Mouse (Mus musculus) cerebral cortex, adult 2 months (tissue): ENCODE measurements around the gene Pet100.

Source experiments
- WGBS: fragments of 180-500 bp; shearing (Covaris S2); methylation state at CpG from one replicate; pipeline ENCODE4 v1.1.7; 2018; 5-methylcytosine and 5-hydroxymethylcytosine counted together

Pet100 gene

GRCm38 (mm10) chr8:3621199-3621970 is at the start of gene Pet100, which contains the start of gene Xab2:
Gene Pet100 (plus strand): TSS chr8:3621548.
Gene Xab2 (minus strand): TSS chr8:3621316.
- WGBS: under 1% methylated on average over 37 of the region's 37 CpGs

DNA sequence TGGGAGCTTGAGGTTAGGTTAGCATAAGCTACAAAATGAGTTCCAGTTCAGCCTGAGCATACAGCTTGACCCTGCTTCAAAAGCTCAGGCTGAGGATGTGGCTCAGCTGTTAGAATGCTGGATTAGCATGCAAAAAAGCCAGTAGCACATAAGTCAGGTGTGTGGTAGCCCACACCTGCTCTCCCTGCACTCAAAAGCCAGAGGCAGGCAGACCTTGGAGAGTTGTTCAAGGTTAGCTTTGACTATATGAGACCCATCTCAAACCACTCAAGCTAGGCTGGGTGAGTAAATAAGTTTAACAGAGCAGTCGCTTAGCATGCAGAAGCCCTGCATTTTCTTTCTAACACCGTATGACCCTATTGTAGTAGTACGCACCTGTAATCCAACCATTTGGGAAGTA is 46.8 kb upstream of the Pet100 start:
- 91% methylated on average over 3 of the region's 3 CpGs for WGBS

DNA sequence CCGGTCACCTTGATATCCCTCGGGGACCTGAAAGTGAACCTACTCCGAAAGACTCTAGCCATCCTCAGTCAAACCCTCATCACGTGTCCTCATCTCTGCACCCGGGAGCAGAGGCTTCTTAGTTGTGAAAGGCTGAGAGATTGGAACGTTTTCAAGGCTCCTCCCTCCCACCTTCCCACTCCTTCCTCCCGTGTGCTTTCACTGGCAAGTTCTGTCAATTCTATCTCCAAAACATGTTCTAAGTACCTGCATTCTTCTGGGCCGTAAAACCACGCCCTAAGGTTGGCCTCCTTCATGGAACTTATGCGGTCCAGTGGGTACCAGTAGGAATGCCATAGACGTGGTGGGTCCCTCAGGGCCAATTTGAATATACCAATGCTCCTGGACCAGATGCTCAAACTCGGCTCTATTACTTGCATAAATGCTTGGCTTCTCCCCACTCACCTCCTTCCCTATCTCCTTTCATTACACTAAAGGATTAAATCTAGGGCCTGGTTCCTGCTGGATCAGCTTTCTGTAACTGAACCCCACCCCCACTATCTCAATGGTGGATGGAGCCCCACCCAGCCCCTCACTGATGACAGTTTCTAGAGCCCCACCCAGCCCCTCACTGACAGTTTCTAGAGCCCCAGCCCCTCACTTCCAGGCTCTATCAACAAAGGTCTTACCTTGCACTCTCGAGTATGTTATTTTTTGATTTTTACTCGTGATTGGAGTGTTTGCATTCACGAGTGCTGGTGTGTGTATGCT is 45.0 kb upstream of the Pet100 start:
- WGBS: 74% methylated on average over 15 of the region's 15 CpGs

GRCm38 (mm10) chr8:3579390-3580364 is 41.7 kb upstream of the Pet100 start:
- WGBS: 83% methylated on average over 9 of the region's 9 CpGs

- 84% methylated on average over 3 of the region's 3 CpGs for WGBS
Measured at GRCm38 (mm10) chr8:3581961-3582360, 39.4 kb upstream of the Pet100 start.

DNA sequence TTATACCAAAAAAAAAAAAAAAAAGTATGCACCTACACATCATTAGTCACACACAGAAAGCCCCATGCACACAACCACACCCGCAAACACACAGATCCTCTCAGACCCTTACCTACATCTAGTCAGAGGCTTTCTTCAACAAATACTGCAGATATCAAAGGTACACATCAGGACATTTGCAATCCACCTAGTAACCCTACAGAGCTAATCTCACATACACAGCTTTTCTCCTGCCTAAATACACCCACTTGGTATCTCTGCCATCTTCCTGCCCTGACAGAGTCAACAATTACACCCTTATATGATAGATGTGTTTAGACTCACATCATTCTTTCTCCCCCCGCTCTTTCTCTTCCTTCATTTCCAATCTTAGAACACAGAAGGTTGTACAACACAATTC is 34.9 kb upstream of the Pet100 start:
- 90% methylated on average over 2 of the region's 2 CpGs for WGBS

DNA sequence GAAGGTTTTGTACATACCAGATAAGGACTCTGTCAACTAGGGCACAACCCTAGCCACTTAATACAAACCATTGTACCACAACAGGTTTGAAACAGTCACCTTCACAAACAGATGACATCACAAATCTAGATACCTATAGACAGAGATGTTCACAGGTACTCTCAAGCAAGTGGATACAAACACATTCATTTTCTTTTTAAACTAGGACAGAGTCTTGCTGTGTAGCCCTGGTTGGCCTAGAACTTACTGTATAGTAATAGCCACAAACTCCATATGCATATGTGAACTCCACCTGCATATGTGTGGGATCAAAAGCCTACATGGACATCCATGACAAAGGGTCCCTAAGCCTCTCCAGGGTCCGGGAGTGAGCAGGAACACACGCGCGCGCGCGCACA is 34.4 kb upstream of the Pet100 start, which contains the start of gene Camsap3:
TSS of gene Camsap3 (plus strand) at position 301 of the 398 bp plus-strand sequence.
- WGBS: 5% methylated on average over 7 of the region's 7 CpGs

- WGBS: under 1% methylated on average over 73 of the region's 77 CpGs
Measured at GRCm38 (mm10) chr8:3587391-3588257, 33.7 kb upstream of the Pet100 start.

GRCm38 (mm10) chr8:3588258-3588633 is 33.1 kb upstream of the Pet100 start:
- 16% methylated on average over 11 of the region's 11 CpGs for WGBS

- 50% methylated on average over 3 of the region's 3 CpGs for WGBS
Measured at GRCm38 (mm10) chr8:3593470-3593869, 27.9 kb upstream of the Pet100 start.

DNA sequence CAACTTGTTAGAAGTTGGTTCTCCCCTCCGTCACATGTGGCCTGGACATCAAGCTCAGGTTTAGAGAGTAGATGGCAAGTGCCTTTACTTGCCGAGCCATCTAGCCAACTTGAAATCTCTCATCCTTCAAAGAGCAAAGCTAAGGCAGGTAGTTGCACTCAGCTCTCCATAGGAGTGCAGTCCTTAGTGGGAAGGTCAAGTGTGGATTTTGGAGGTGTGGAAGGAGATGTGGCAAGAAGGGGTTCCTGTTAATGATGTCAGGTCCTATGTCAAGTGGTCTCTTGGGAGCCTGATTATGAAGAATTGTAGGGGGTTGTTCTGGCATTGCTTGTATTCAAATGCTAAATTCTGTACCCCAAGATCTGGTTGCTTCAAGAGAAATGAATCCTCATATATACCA is 26.9 kb upstream of the Pet100 start:
- WGBS: 88% methylated on average over 2 of the region's 2 CpGs

GRCm38 (mm10) chr8:3598054-3598453 is 23.3 kb upstream of the Pet100 start:
- WGBS: 81% methylated on average over 3 of the region's 3 CpGs

DNA sequence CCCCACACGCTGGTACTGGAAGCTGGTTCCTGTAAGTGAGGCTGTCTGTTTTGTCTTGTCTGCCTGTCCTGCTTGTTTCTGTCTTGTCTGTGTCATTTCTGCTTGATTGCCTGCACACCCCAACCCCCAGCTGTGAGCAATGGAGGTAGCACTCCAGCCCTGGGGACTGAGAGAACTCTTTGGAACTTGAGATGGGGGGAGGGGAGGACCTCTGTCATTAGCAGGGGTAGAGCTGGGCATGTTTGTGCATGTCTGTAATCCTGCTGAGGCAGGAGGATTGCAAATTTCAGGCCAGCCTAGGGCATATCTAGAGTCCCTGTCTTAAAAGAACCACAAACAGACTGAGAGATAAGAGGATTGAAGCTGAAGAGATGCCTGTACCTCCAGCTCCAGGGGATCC is 22.1 kb upstream of the Pet100 start:
- 89% methylated on average over 1 of the region's 1 CpGs for WGBS

DNA sequence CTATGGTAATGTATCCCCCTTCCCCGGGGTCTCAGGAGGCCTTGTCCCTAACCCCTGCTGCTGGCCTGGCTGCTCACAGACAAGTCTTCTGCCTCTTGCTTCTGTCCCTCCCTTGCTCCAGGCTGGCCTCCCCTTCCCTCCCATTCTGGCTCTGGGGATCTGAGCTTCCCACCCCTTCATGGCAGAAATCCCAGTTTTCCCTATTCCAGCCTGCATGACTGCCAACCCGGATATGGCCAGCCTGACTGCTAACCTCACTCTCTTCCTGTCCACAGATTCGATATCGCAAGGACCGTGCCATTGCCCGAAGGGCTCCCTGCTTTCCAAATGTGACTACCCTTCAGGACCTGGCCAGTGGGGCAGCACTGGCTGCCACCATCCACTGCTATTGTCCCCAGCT is 20.9 kb upstream of the Pet100 start:
- 71% methylated on average over 6 of the region's 6 CpGs for WGBS

DNA sequence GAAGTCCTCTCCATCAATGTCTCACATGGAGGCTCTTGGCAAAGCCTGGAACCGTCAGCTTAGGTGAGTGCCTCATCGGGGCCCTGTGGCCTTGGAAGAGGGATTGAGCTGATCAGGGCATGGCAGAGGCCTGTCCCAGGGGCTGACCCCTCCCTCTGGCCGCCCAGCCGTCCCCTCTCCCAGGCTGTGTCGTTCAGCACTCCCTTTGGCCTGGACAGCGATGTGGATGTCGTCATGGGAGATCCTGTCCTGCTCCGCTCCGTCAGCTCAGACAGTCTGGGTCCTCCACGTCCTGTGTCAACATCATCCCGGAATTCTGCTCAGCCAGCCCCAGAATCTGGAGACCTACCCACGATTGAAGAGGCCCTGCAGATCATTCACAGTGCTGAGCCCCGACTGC is 17.9 kb upstream of the Pet100 start:
- WGBS: 83% methylated on average over 13 of the region's 13 CpGs

GRCm38 (mm10) chr8:3606593-3606992 is 14.8 kb upstream of the Pet100 start:
- 73% methylated on average over 16 of the region's 16 CpGs for WGBS

- 65% methylated on average over 7 of the region's 7 CpGs for WGBS
Measured at GRCm38 (mm10) chr8:3607822-3608221, 13.5 kb upstream of the Pet100 start.

DNA sequence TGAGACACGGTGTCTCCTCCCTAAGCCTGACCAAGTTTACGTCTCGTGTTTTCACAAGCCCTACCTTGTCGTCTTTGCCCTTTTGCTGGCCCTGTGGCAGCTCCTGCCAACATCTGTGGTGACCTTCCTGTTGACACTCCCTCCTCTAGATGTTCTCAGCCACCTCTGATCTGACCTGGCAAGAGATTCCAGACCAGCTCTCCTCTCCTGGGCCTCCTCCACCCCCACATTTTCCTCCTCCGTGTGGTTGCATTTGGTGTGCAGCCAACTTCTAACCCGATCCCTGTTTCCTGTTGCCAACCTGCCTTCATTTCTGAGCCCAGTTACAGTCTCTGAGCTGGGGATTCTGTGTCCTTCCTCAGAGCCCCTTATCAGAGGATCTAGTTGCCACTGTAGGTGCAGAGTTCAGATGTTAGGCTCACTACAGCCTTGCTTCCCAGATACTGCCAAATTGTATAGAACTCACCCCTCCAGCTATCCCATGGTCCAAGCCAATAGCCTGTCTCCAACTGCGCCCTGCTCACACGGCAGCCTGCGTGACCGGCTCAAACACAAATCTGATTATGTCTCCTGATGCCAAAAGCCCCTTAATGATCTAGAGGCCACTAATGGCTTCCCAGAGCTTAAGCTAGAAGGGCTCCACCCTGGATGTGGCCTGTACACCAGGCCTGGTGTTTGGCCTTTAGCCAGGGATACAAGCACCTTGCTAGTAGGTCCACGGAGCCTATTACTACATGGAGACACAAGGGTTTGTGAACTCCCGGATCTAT is 12.1 kb upstream of the Pet100 start:
- 47% methylated on average over 12 of the region's 12 CpGs for WGBS

DNA sequence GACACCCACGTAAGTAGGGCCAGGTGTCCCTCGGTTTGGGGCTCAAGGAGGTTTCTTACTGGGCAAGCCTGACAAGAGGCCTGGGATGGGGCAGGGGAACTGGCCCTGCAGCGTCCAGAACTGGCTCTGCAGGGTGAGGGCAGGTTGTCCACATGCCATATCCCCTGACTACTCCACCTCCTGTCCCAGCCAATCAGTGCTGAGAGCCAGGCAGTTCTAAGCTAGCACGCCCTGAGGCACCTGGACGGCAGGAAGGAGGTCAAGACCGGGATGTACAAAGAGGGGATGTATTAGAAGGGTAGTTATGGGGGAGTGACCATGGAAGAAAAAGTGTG is 11.6 kb upstream of the Pet100 start:
- 80% methylated on average over 6 of the region's 6 CpGs for WGBS

DNA sequence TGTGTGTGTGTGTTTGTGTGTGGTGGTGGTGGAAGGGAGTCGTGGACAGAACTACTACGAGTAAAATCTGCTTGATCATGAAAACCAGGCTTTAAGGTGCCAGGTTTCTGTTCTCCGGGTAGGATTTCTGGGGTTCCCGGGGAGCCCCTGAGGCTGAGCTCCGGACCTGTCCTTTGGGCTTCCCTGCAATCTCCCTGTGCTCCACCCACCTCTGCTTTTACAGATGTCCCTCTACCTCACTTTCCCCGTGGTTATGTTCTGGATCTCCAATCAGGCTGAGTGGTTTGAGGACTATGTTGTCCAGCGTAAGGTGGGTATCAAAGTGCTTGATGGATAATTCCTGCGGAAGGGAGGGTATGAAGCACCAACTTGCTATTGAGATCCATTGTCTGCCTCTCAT is 771 bp downstream of the Pet100 start:
- 55% methylated on average over 8 of the region's 8 CpGs for WGBS
